Mouse (Mus musculus) kidney, postnatal 14 days (tissue): ENCODE measurements at regions not wholly inside any gene's neighbourhood (a gene's known extent, or its start where the extent isn't known, plus 50 kb on each side); places are given as distances from the start of the nearest gene placed in this dataset.
"Not testable (repeated sequence)": the region's sequence is repeated elsewhere in the genome, so short reads cannot be mapped to it uniquely, and the experiment has no call there.

Experiments used
- DNase-seq: peaks from one replicate; pipeline ENCODE4 v3.0.0; 2022; ENCODE audit warnings: mixed read lengths

DNA sequence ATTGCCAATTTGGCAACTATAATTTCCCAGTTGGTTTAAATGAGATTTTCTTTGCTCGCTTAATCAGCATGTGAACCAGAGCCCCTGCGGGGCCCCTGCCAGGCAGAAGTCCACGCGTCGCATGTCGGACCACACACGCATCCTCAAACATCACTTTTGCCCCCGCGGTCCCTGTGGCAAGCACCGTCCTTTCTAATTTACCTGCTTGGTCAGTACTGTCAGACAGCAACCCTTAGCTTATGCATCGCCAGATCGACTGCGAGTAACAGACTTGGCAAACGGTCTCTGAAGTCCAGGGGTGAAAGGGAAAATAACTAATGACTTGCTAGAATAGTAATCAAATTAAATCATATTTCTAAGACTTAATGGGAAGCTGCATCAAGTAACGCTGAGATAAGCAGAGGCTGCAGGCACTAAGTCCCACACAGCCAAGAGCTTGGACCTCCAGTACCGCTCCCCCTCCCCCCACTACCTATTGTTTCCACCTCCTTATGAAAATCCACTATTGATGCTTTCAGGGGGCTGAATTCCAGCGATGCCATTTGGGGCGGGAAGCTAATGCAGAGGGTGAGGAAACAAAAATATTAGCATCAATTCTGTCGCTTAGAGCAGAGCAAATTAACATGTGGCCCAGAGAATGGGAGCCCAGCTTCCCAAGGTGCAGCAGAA, 142.0 kb upstream of the Cntnap4 start:
- no peak for DNase-seq

DNA sequence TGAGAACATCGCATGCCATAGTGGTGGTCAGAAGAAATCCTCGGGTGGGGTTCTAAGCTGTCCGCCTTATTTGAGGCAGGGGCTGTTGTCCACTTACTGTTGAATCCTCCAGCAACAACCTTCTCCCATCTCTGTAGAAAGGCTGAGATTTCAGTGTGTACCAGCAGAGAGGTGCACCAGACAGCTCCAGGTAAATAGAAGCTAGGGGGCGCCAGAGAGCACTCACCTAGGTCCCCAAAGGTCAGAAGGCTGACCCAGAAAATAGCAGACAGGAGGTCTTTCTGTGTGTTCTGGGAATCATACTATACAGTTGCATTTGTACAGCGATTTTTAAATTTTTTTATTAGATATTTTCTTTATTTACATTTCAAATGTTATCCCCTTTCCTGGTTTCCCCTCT, 157.9 kb upstream of the Cntnap4 start:
- DNase-seq, result no peak

DNA sequence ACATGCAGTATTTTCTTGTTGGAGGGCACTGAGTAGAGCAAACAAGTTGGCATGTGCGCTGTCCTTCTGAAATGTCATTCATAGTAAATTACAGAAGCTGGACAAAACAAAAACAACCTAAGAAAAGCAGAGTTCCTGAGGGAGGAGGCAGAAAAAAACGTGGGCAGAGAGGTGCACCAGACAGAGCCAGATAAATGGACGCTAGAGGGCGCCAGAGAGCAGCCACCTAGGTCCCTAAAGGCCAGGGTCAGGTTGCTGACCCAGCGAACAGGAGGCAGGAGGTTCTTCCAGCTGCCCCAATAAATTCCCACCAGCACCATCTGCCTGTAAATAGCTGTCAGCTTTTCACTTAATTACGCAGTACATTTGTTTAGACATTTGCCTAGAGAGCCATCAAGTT, 158.6 kb upstream of the Cntnap4 start:
- peak; percentile 24 for DNase-seq

DNA sequence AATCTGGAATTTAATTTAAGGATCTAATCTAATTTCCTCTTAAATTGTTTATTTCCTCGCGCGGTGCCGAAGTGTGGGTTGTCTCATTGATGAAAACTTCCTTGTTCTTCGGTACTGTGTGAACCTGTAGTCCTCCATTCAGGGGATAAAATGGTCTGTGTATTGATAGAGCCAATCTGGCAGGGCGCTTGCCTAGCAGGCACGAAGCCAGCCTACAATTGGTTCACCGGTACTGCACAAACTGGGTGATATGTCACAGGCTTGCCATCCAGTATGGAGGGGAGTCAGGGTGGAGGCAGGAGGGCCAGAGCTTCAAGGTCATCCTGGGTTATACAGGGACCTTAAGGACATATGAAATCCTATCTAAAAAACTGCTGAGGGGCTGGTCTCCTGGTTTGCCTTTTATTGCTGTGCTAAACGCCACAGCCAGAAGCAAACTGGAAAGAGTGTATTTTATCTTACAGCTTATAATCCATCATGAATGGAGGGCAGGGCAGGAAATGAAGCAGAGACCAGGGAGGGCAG, 161.6 kb upstream of the Cntnap4 start:
- DNase-seq, result no peak

DNA sequence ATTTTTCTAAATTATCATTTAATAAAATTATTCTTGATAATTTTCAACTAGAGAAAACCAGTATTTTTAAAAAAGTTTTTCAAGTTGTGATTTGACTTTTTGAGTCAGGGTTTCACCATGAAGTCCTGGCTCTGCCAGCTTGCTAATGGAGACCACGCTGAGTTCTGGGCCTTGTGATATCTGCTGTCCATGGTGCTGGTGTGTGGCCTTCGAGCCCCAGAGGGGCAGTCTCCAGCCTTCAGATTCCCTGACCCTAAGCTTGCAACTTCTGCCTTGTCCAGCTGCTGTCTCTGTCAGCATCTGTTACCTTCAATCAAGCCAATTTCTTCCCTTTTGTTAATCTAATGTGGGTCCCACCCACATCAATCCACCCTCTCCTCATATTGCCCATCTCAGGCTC, 165.8 kb upstream of the Cntnap4 start:
- peak; percentile 23 for DNase-seq

DNA sequence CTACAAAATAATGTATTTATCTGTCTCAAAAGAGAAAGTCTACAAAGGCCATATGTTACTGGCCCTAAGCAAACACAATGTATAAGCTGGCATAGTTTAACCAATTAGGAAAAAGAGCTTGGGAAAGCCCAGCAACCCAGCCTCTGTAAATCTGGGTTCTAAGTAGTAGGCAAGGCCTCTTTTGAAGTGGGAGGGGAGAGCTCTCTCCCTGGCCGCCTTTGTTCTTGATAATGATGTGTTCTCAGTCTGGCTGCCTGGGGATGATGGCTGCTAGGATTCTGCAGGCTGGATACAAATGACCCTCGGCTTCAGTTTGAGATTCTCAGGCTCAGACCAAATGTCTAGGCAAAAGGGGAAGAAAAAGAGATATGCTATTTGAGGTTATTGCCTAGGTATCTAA, 172.4 kb upstream of the Cntnap4 start:
- DNase-seq, result no peak

DNA sequence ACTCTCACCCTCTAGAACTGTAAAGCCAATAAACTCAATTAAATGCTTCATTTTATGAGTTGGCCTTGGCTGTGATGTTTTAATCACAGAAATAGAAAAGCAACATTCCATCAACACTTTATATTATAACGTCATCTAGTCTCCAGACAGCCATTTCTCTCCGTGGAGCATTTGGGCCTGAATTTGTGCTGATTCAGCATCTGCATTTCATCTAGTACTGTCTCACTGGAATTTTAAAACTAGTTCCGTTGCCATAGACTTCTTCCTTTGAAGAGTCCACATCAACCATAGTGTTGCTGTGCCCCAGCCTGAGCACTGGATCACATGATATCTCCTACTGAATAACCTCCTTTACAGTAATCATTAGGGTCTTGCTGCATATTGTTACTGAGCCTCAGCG, 179.7 kb upstream of the Cntnap4 start:
- no peak for DNase-seq

DNA sequence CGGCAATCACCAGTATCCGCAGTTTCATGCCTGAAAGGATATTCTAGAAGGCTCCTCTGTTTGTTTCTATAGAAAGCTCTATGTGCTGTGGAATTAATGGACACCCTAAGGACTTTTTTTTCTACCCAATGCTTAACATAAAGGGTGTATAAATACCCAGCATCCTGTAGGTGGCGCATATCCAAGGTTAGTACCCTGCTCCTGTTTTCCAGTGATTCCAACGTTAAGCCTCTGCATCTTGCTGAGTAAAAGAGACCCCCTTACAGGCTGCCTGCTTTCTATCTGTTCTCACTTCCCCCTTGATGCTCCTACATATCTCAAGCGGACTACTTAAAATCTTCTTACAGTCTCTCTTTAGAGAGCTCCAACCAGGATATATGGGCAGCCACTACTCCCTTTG, 221.5 kb upstream of the Cntnap4 start:
- DNase-seq, result no peak

DNA sequence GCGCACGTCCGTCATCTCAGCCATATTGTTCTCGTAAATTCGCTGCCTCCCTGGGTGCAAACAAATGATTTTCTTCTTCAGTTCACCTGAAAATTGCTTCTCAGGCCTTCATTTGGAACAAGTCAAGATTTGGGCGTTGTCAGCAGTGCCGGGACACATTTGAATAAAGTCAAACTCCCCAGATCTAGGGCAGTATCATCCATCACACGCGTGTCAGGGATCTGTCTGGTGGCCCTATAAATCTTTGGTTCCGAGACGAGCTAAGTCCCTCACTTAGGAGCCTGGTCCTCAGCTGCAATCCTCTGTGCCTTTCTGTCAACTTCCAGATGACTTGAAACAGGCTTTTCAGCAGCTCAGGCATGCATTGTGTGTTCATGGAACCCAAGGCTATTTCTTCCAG, 236.7 kb upstream of the Cntnap4 start:
- no peak for DNase-seq

DNA sequence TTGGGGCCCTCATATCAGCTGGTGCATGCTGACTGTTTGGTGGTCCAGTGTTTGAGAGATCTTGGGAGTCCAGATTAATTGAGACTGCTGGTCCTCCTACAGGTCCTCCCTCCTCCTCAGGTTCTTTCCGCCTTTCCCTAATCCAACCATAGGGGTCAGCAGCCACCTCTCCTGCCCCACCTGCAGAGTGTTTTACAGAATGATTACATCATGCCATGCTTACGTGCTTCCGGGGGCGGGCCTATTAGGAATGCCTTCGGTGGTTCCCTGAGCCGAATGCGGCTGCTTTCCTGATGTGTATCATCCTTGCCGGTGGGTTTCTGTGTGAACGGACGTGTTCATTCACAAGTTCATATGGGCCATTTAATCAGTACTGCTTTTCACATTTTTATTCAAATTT, 237.8 kb upstream of the Cntnap4 start:
- no peak for DNase-seq

DNA sequence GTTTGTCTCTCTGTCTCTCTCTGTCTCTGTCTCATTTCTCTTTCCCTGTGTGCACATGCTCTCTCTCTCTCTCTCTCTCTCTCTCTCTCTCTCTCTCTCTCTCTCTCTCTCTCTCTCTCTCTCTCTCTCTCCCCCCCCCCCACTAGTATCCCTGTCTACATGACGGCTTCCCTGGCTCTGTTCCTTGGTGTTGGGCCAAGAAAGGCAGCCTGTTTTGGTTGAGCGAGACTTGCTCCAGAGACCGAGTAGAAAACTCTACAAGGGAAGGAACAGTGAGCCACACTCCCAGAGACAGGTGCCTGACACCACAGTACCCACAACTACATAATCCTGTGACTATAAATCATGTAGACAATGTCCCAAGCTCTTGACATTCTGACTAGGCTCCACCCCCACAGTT, 260.0 kb upstream of the Cntnap4 start:
- DNase-seq, result no peak

DNA sequence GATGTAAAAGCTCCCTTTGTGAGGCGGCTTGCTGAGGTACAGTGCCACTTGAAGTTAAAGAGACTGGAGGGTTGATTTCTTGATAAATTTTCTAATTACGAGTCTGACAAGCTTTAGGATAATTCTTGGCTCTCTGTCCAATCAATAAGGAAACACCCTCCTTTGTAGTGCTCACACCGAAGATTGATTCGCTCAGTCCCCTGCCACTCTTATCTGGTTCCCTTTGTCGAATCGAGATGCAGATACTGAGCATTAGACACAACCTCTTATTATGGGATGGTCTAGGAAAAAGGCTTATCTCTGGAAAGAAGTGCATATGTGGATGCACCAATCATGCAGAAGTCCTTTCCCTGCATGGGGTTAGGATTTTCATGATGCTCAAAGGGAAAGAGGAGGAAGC, 261.5 kb upstream of the Cntnap4 start:
- DNase-seq, result no peak

DNA sequence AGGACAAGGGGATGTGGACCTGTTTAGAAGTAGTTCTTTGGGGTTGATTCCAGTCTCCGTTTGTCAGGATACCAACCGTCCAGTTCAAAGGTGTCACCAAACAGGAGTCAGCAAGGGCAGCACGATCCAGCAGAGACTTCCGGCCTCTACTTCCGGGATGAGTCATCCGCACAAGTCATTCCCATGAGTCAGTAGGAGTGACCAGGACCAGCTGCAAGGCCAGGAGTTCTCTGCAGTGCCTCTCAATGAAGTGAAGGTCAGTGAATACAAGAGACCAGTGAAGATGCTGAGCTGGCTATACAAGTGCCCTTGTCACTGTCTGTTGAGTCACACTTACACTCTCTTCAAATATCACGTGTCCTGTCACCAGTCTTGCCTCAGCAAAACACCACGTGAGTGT, 272.8 kb upstream of the Cntnap4 start:
- DNase-seq, result no peak

DNA sequence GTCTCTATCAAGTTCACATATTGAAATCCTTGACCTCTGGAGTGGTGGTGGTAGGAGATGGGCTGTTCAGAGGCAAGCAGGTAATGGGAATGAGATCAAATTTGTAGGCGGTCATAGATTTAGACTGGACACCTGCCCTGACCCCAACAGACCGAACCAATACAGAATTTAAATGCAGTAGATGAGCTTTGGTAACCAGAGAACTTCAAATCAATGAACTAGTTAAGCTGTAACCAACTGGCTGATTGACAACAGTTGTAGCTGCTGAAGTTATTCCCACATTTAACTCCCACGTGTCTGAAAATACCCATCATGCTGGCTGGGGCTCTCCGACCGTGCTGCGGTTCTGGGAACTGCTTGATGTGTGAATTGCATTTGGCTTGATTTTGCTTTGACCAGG, 268.5 kb upstream of the Gm6793 start:
- DNase-seq, result no peak

DNA sequence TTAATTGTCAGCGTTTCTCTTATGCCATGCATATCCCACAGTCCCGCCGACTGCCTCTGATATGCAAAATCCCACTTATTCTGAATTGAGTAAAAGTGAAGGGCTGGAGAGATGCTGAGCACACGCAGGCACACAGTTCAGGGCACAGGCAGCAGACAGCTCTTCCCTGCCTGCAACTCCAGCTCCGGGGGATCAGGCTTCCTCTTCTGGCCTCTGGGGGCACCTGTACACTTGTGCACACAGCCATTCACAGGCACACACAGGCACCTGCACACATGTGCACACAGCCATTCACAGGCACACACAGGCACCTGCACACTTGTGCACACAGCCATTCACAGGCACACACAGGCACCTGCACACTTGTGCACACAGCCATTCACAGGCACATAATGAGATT, 254.8 kb upstream of the Gm6793 start:
- no peak for DNase-seq

DNA sequence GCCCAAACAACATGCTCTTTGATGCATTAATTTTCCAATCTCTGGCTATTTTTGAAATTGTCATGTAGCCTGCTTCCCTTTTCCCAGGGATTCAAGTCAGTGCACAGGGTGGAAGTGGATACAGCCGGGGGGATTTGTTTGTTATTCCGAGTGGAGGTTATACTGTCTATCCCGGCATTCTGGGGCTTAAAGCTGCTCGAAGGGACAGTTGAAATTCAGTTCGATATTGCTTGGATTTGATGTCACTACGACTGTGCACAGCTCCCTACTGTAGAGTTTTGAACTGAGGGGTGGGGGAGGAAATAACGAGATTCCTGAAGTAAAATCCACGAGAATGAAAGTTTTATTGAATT, 254.4 kb upstream of the Gm6793 start:
- no peak for DNase-seq

DNA sequence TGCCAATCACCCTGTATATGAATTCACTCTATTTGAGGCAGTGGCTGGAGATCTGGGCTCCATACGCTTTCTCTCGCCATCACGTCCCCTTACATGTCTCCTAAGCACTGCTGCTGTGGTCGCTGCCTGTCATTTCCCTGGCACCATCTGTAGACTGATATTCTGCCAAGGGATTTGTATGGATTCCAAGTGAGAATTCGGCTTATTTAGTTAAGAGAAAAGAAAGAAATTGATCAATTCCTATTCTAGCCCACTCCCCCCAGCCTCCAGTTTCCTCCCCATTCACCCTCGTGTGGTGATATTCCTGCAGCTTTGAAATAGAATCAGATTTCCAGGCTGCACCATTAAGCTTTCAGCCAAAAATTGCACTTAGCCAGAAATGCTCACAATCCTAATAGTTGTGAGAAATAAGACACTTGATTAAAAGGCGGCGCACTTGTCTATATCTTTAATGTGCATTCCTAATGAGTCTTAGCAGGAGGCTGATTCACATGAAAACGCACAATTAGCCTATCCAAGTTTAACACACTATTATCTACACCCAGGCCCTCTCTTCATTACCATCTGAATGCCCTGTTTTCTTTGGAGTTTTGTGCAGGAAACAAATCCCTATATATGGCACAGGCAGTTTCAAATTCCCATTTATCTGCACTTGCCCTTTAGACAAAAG, 253.8 kb upstream of the Gm6793 start:
- DNase-seq, result no peak

DNA sequence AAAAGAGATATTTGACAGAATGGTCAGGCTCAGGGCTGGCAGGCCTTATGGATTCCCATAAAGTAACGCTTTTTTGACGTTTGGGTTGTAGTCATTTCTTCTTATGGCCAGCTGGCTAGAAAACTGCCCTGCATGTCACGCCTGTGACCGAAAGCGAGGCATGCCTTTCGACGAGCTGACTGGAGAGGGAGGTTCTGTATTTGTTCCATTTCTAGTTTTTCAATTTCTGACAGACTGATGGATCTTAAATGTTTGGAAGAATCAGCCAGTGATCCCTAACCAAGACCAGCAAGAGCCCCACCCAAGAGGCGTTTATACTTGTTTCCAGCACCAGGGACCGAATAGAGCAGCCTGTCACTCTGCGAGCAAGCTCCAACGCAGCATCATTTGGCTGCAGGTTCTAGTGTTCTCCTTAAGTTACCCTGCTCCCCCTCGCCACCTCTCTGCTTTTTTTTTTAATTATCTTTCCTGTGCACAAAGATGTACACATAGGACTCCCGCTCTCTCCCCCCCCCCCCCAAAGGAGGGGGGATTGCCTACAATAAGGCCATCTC, 243.2 kb upstream of the Gm6793 start:
- no peak for DNase-seq

DNA sequence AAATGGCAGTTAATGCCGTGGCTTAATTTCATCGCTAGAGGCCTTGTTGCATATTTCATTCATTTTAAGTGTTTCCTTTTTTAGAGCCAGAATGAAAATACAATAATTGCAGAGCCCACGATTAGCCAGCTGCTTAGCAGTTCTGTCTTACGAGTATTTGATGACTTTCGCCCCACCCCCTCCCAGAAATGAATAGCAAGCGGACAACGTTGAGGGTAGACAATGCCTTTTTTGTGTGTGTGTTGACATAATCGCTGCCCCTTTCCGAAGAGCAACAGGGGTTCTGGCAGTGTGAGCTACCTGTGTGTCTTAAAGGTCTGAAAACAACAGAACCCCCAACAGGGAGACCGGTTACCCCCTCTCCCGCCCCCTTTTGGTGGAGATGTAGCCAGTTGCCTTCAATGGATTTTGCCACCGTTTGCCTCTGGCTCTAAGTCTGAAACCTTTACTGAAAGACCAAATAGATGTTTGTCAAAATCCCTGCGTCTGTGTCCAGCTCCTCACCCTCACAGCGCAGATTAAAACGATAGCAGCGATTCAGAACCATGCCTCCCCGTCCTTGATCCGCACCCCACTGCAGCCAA, 242.6 kb upstream of the Gm6793 start:
- DNase-seq, result no peak

DNA sequence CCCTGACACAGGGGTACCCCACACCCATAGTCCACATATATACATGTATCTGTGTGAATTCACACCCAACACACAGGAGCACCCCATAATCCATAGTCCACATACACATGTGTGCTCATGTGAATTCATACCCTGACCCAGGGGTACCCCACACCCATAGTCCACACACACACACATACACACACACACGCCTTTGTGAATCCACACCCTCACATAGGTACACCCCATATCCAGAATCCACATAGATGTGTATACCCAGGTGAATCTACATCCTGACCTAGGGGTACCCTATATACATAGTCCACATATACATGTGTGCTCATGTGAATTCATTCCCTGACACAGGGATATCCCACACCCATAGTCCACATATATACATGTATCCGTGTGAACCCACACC, 231.8 kb upstream of the Gm6793 start:
- not testable (repeated sequence) for DNase-seq

DNA sequence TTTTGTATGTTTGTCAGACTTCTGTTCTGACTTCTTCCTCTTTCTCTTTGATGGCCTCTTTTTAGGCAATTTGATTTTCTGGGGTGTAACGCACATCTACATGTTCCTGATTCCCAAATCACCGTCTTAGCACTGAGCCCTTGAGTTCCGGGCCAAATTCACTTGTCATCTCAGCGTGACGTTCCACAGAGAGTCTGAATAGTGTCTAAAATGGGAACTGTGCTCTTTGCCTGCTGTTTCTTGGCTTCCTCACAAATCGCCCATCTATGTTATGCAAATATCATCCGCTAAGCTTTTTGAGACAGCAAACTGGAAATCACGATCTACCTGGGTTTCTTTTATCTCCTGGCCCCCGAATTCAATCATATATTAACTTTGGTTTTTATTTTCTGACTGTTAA, 223.8 kb upstream of the Gm6793 start:
- no peak for DNase-seq

DNA sequence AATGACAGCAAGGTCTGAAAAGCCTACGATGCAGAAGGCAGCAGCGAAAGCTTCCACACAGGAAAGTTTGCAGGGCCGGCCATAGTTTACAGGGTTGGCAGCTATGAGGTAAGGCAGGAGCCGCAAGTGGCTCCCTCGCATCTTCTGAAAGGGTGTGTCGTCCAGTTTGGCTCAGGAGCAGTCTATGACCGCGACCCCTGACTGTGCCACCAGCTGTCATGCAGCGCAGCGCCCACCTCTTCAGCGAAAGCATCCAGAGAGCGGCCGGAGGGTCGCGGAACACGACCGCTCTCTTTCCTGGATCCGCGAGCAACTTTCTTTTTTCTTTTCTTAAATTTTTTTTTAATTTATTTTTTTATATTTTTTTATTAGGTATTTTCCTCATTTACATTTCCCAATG, 221.9 kb upstream of the Gm6793 start:
- not testable (repeated sequence) for DNase-seq

DNA sequence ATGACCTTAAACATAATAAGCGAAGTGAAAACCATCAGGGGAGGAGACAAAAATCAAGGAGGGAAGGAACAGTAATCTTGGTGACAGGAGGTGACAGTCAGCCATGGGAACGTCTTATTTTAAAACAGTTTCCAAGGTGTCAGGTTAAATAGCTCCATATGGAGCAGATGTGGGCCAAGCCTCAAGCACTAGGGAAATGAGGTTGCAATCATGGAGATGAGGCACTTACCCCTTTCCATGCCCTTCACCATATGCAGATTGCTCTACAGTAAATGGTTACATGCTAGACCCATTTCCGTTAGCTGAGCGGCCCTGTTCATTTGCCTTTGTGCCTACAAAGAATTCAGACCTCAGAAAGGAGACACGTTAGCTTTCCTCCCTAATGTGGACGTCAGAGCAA, 204.8 kb upstream of the Gm6793 start:
- DNase-seq, result no peak

DNA sequence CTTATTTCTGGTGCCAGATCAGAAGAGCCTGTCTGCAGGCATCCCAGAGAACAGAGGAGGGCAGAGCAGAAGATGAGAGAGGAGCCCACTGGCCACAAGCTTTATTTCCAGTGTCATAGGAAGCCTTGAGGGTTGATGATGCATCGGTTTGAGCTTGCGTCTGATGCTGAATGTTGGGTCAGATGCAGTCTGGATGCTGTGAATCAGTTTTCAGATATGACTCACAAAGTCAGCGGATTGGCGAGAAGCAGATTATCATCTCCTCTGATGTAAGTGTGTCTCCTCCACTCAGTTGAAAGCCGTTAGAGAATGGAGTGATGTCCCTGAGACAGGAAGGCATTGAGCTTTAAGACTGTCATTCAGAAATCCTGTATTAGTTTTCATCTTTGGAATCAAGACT, 197.3 kb upstream of the Gm6793 start:
- no peak for DNase-seq
